Mouse (Mus musculus) G1E (cell line): Measurements from ENCODE around the gene Narf.

Experiments used
- CTCF ChIP-seq: IDR thresholded peaks from 2 replicates; pipeline ENCODE4 v1.5.1; 2012; ENCODE audit warnings: low read depth, low read length, inconsistent platforms, mixed read lengths
- GATA1 ChIP-seq: IDR thresholded peaks from 2 replicates; pipeline ENCODE4 v1.6.1; 2012; ENCODE audit warnings: borderline replicate concordance, low read length, inconsistent platforms, mixed read lengths
- POLR2AphosphoS5 ChIP-seq: IDR thresholded peaks from 2 replicates; pipeline ENCODE4 v1.6.1; 2012; ENCODE audit warnings: low read depth, low read length, inconsistent platforms; ENCODE audit not compliant: insufficient replicate concordance
- TAL1 ChIP-seq: conservative IDR thresholded peaks from 2 replicates; pipeline ENCODE4 v1.6.1; 2012; ENCODE audit warnings: low read depth, low read length, inconsistent platforms, mixed read lengths

DNA sequence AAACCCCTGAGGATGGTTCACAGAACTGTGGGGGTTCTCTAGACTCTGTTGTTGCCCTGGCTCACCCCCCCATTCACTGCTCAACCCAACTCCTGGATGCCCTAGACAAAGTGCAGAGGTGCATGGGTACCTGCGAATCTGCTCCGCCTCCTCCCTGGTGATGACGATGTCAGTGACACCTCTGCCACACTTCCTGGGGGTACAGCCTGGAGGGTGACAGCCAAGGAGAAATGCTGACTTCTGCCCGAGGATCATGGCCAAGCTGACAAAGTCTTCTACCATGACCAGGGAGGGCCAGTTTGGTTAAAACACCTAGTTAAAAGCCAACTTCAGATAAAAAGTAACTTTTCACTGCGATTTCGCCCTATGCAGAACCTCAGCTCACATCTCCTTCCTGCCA lies 36.3 kb upstream of the Narf start:
- TF ChIP-seq CTCF (no peak), TAL1 (no peak), POLR2AphosphoS5 (no peak), GATA1 (no peak)
